Mouse (Mus musculus) splenic B cell, adult 2 months (primary cell): ENCODE measurements around the gene Neurl4.
A peak's percentile ranks its signal among the peaks of the same experiment; 100 is the strongest.

Source experiments
- DNase-seq: peaks from one replicate; pipeline ENCODE4 v3.0.0-alpha.2; 2011; ENCODE audit warnings: low read depth, low spot score
- H3K27me3 ChIP-seq: 2 replicates; pipeline ENCODE4 v1.6.1; 2012; ENCODE audit warnings: mild to moderate bottlenecking, low read length, moderate library complexity, mixed read lengths; ENCODE audit not compliant: control insufficient read depth, poor library complexity, insufficient read depth, severe bottlenecking
- H3K36me3 ChIP-seq: 2 replicates; pipeline ENCODE4 v1.6.1; 2012; ENCODE audit warnings: mild to moderate bottlenecking, low read length, moderate library complexity, mixed read lengths; ENCODE audit not compliant: control insufficient read depth, poor library complexity, insufficient read depth, severe bottlenecking

Gene Neurl4

GRCm38 (mm10) chr11:69895291-69895690 lies 5.6 kb upstream of the Neurl4 start, which contains the start of gene Acap1:
TSS of gene Acap1 (minus strand) at chr11:69895539.
- peak; percentile 71 for DNase-seq
- Histone ChIP-seq H3K36me3 (peaks cover 5% of the 10 kb centered on the region; the same call in 1 of the 2 replicates), H3K27me3 (no peaks in the 10 kb centered on the region)

GRCm38 (mm10) chr11:69899870-69900269 lies 1.0 kb upstream of the Neurl4 start:
- no peak for DNase-seq
- no peaks in the 10 kb centered on the region for H3K27me3 ChIP-seq
- H3K36me3 ChIP-seq, result peaks cover 5% of the 10 kb centered on the region

GRCm38 (mm10) chr11:69901406-69901846 lies 554 bp downstream of the Neurl4 start:
- H3K36me3 ChIP-seq, result peaks cover 11% of the 10 kb centered on the region
- H3K27me3 ChIP-seq, result no peaks in the 10 kb centered on the region
- peak; percentile 94 for DNase-seq

- DNase-seq, result peak; percentile 35
- Histone ChIP-seq H3K27me3 (no peaks in the 10 kb centered on the region), H3K36me3 (peaks cover 12% of the 10 kb centered on the region)
Observed at GRCm38 (mm10) chr11:69901993-69902392, 1.1 kb downstream of the Neurl4 start.

GRCm38 (mm10) chr11:69902972-69903371 lies 2.1 kb downstream of the Neurl4 start:
- H3K27me3 ChIP-seq, result no peaks in the 10 kb centered on the region
- DNase-seq, result no peak
- H3K36me3 ChIP-seq, result peaks cover 12% of the 10 kb centered on the region

GRCm38 (mm10) chr11:69904311-69904710 lies 3.4 kb downstream of the Neurl4 start:
- DNase-seq, result no peak
- H3K36me3 ChIP-seq, result peaks cover 19% of the 10 kb centered on the region
- no peaks in the 10 kb centered on the region for H3K27me3 ChIP-seq

- H3K36me3 ChIP-seq, result peaks cover 20% of the 10 kb centered on the region
- H3K27me3 ChIP-seq, result no peaks in the 10 kb centered on the region
- no peak for DNase-seq
Observed at GRCm38 (mm10) chr11:69908645-69909044, 7.8 kb downstream of the Neurl4 start.

- DNase-seq, result no peak
- Histone ChIP-seq H3K36me3 (peaks cover 17% of the 10 kb centered on the region), H3K27me3 (no peaks in the 10 kb centered on the region)
Observed at GRCm38 (mm10) chr11:69909174-69909573, 8.3 kb downstream of the Neurl4 start.

GRCm38 (mm10) chr11:69910177-69910576 lies 9.3 kb downstream of the Neurl4 start:
- DNase-seq, result no peak
- peaks cover 19% of the 10 kb centered on the region for H3K36me3 ChIP-seq
- no peaks in the 10 kb centered on the region for H3K27me3 ChIP-seq

- DNase-seq, result no peak
- Histone ChIP-seq H3K27me3 (no peaks in the 10 kb centered on the region), H3K36me3 (peaks cover 22% of the 10 kb centered on the region)
Observed at GRCm38 (mm10) chr11:69910781-69911560, 10.1 kb downstream of the Neurl4 start.

- no peak for DNase-seq
- H3K36me3 ChIP-seq, result peaks cover 19% of the 10 kb centered on the region
- H3K27me3 ChIP-seq, result no peaks in the 10 kb centered on the region
Observed at GRCm38 (mm10) chr11:69911701-69912100, 10.8 kb downstream of the Neurl4 start.

- H3K27me3 ChIP-seq, result no peaks in the 10 kb centered on the region
- no peak for DNase-seq
- H3K36me3 ChIP-seq, result peaks cover 25% of the 10 kb centered on the region
Observed at GRCm38 (mm10) chr11:69912716-69913530, 12.1 kb downstream of the Neurl4 start.

- Histone ChIP-seq H3K27me3 (no peaks in the 10 kb centered on the region), H3K36me3 (peaks cover 27% of the 10 kb centered on the region)
- DNase-seq, result peak; percentile 94
Observed at GRCm38 (mm10) chr11:69913554-69914371, 12.9 kb downstream of the Neurl4 start, which contains the start of gene Gps2. TSS of gene Gps2 (plus strand) at chr11:69913888.

- peaks cover 25% of the 10 kb centered on the region for H3K36me3 ChIP-seq
- no peak for DNase-seq
Observed at GRCm38 (mm10) chr11:69914372-69914764, 13.5 kb downstream of the Neurl4 start.

More at GRCm38 (mm10) chr11:69914372-69914764, 13.5 kb downstream of the Neurl4 start:
- H3K27me3 ChIP-seq, result no peaks in the 10 kb centered on the region
